ENCODE assay signal across 8 mouse cellular contexts in the genomic region with DNA sequence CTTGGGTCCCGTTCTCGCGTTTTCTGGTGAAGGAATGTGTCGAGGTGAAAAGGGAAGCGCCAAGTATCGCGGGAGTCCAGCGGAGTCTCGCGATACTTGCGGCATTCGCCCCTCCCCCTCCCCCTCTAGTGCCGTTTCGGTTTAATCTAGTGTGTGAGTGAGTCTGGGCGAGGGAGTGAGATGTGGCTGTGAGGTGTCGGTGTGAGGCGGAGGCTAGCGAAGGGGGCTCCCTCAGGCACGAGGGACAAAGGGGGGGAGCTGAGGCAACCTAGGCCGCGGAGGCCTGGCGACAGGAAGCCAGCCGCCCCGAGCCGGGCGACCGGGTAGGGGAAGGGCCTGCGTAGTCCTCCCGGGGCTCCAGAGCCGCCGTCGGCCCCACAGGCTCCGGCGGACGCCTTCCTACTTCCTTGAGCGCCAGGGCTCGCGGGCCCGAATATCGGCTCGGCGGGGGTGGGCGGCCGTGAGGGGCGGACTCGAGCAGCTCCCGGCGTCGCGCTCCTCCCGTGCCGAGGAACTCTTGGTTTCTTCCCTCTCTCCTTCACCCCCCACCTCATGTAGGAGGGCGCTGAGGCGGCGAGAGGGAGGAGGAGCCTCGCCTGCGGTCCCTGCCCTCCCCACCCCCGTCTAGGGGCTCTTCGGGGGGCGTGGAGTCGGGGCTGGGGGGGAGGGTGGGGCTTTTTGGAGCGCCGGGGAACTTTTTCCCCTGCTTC. TPM values are rescaled to one million over a fixed set of nuclear protein-coding genes. Genes with fewer than 3 reads are reported as not detected.
DNase-seq lines count a peak whose midpoint lies in the region; ATAC-seq and TF ChIP-seq lines count a peak whose summit lies in the region.

A gene (plus strand): TSS at position 419 of the 710 bp plus-strand sequence.

- H3K4me2 ChIP-seq in kidney, embryonic 14.5 days (replicated peaks; ENCODE audit: low read depth, low read length) = peak within 1 kb of the TSS; percentile 81
- peak within 1 kb of the TSS; percentile 75 for H3K4me2 ChIP-seq in limb, embryonic 15.5 days

- peak; percentile 99 for DNase-seq in A20 (ENCODE audit: low read depth, low spot score)
- DNase-seq in heart, adult 9 months (ENCODE audit: low spot score in 2 of 2) = peak; percentile 95 to 98
- peak; percentile 87 to 92 for DNase-seq in monocyte, adult 2 months (ENCODE audit: low read depth in 1 of 2, low spot score in 2 of 2)
- DNase-seq in spleen, postnatal 36 days (ENCODE audit: low spot score in 2 of 2) = peak; percentile 95 to 97

- H3K27me3 ChIP-seq in kidney, embryonic 14.5 days (ENCODE audit: control insufficient read depth, insufficient read depth, low read length) = no peaks in the 10 kb centered on the region
- no peaks in the 10 kb centered on the region for H3K27me3 ChIP-seq in limb, embryonic 15.5 days

- peak within 1 kb of the TSS; percentile 98 for H3K27ac ChIP-seq in bone marrow macrophage, adult 2 months (ENCODE audit: insufficient read depth, low read depth, low read length)
- peak within 1 kb of the TSS; percentile 94 for H3K27ac ChIP-seq in embryonic fibroblast, embryonic 13.5 days (ENCODE audit: insufficient read depth, low read length)
- peak within 1 kb of the TSS; percentile 100 for H3K27ac ChIP-seq in kidney, embryonic 14.5 days (ENCODE audit: low read depth, low read length)
- peak within 1 kb of the TSS; percentile 100 for H3K27ac ChIP-seq in limb, embryonic 15.5 days

- peaks cover 11% of the 10 kb centered on the region for H3K4me1 ChIP-seq in bone marrow macrophage, adult 2 months (ENCODE audit: control insufficient read depth, insufficient read depth, low read length)
- no peaks in the 10 kb centered on the region; the same call in 1 of the 2 replicates for H3K4me1 ChIP-seq in embryonic fibroblast, embryonic 13.5 days (ENCODE audit: control insufficient read depth, insufficient read depth, low read length)
- 0 out of 2 replicates have a peak, but pooled peaks cover 5% of the 10 kb centered on the region for H3K4me1 ChIP-seq in kidney, embryonic 14.5 days (ENCODE audit: control insufficient read depth, insufficient read depth, low read length)
- H3K4me1 ChIP-seq in limb, embryonic 15.5 days = peaks cover 14% of the 10 kb centered on the region; the same call in 1 of the 2 replicates

- peak within 1 kb of the TSS; percentile 99 for H3K9ac ChIP-seq in kidney, embryonic 14.5 days (ENCODE audit: low read depth, low read length)
- peak within 1 kb of the TSS; percentile 100 for H3K9ac ChIP-seq in limb, embryonic 15.5 days

- no peaks in the 10 kb centered on the region for H3K9me3 ChIP-seq in kidney, embryonic 14.5 days (ENCODE audit: control insufficient read depth, low read length)
- no peaks in the 10 kb centered on the region for H3K9me3 ChIP-seq in limb, embryonic 15.5 days

- no peak for TF ChIP-seq POLR2A in bone marrow macrophage, adult 2 months (IDR thresholded peaks at IDR 0.05; ENCODE audit: borderline replicate concordance, low read depth, low read length)
- TF ChIP-seq POLR2A in embryonic fibroblast, embryonic 13.5 days (IDR thresholded peaks at IDR 0.05; ENCODE audit: low read depth, low read length) = peak; percentile 98

- no peak for TF ChIP-seq CTCF in bone marrow macrophage, adult 2 months (IDR thresholded peaks at IDR 0.05; ENCODE audit: low read depth, low read length)
- TF ChIP-seq CTCF in embryonic fibroblast, embryonic 13.5 days (IDR thresholded peaks at IDR 0.05; ENCODE audit: borderline replicate concordance, insufficient read depth, low read length) = no peak

- WGBS in kidney, embryonic 14.5 days = under 1% methylated on average over 57 of the region's 63 CpGs
- under 1% methylated on average over 50 of the region's 63 CpGs for WGBS in limb, embryonic 15.5 days

- peak; percentile 94 for ATAC-seq in kidney, embryonic 14.5 days (ENCODE audit: low FRiP score, low TSS enrichment)
- ATAC-seq in limb, embryonic 15.5 days (ENCODE audit: insufficient number of reproducible peaks, low FRiP score, low TSS enrichment, low read depth) = peak; percentile 94

- H3K4me3 ChIP-seq in bone marrow macrophage, adult 2 months (ENCODE audit: insufficient read depth, low read length) = peak within 1 kb of the TSS; percentile 76
- peak within 1 kb of the TSS; percentile 96 for H3K4me3 ChIP-seq in embryonic fibroblast, embryonic 13.5 days (ENCODE audit: insufficient read depth, low read length)
- H3K4me3 ChIP-seq in kidney, embryonic 14.5 days (ENCODE audit: low read length) = peak within 1 kb of the TSS; percentile 83
- H3K4me3 ChIP-seq in limb, embryonic 15.5 days = peak within 1 kb of the TSS; percentile 92

- peaks cover 3% of the 10 kb centered on the region; the same call in 1 of the 2 replicates for H3K36me3 ChIP-seq in kidney, embryonic 14.5 days (ENCODE audit: control insufficient read depth, insufficient read depth, low read length)
- H3K36me3 ChIP-seq in limb, embryonic 15.5 days = peaks cover 1% of the 10 kb centered on the region; the same call in 1 of the 2 replicates

RNA-seq across cellular contexts. Expression of the gene that starts here (rescaled TPM):
- 26.5 and 29.6 TPM in 2 replicates for polyA plus RNA-seq in bone marrow macrophage, adult 2 months (2012; ENCODE audit: insufficient read depth, insufficient read length, missing spikeins)
- polyA plus RNA-seq in embryonic fibroblast, embryonic 13.5 days (2011; ENCODE audit: insufficient read length, low read depth, missing spikeins) = 41.8 and 42.0 TPM in 2 replicates
- polyA plus RNA-seq in kidney, embryonic 14.5 days (2014; fragmentation: Nextera tagmentation; extraction: Ambion mirVana) = 16.1 and 18.3 TPM in 2 replicates
- 8.7 and 8.9 TPM in 2 replicates for polyA plus RNA-seq in limb, embryonic 15.5 days (2015; fragmentation: Nextera tagmentation; extraction: Ambion mirVana)

Comparison
In these comparisons a context has a peak if more than half of its experiments do, and no peak if none do; other contexts are left out.
1. Peak in every context shown above with its lines: DNase-seq, ATAC-seq, H3K4me3 ChIP-seq and H3K27ac ChIP-seq.